8 mouse cellular contexts compared by ENCODE assay signal in the genomic region with DNA sequence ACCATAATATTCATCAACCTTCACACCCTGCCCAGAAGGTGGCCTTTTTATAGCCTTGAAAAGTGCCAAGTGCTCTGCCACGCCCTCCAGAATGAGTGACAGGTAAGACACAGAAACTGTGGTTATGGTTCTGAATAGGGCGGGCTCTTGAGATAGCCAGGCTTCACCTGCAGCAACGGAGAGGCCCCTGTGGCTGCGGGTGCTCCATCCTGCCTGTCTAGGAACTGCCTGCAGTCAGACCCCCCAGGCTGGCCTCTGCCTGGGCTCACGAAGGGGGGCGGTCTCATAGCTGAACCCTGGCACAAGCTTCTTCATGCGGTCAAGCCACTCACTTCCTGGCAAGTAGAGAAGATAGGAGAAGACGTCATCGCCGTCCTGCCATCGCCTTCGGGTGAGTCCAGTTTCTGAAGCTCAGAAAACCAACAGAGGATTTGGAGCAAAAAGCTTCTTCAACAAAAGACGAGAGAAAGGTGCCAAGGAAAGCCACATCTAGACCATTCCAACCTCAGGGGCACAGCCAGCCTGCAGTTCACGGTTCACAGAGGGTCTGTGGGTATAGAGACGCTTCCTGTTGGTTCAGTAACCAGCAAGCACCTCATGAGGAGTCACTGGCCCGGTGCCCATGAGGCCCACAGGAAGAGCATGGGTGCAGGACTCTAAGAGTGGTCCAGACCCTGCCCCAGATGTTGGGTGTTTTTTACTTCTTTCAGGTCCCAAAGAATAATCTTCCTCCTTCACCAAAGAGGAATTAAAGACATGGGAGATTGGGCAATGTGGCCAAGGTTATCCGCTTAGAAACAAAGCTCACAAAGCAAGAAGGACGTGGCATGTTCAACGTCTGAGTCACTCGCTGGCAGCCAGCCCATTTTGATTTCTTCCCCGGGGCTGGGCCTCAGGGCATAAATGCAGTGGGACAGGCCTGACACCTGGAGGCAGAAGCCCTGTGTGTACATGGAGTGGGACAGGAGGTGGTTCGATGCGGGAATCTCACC. TPM values are rescaled to one million over a fixed set of nuclear protein-coding genes. Genes with fewer than 3 reads are reported as not detected.
DNase-seq lines count a peak whose midpoint lies in the region; ATAC-seq and TF ChIP-seq lines count a peak whose summit lies in the region.

No protein-coding gene starts in this region.

- peak; percentile 85 to 88 for DNase-seq in CD8-positive naive resting alpha-beta T cell, adult 2 months (ENCODE audit: low read depth in 2 of 2, low spot score in 2 of 2)
- peak; percentile 72 for DNase-seq in ZHBTc4 (ENCODE audit: low read depth, low spot score)
- DNase-seq in embryonic facial prominence, embryonic 10.5 days (ENCODE audit: low spot score) = peak; percentile 33
- DNase-seq in heart, postnatal 0 days (ENCODE audit: low spot score) = peak; percentile 88
- DNase-seq in layer of hippocampus, postnatal 14 days (ENCODE audit: low spot score in 2 of 2) = peak; percentile 53 to 62
- peak; percentile 96 for DNase-seq in lung, postnatal 25 days (ENCODE audit: low spot score)
- DNase-seq in spleen, postnatal 14 days (ENCODE audit: low spot score in 2 of 2) = peak; percentile 67 to 80

- 87% methylated on average over 23 of the region's 23 CpGs for WGBS in embryonic facial prominence, embryonic 10.5 days
- WGBS in heart, postnatal 0 days = 35% methylated on average over 23 of the region's 23 CpGs
- 84% methylated on average over 23 of the region's 23 CpGs for WGBS in midbrain, embryonic 15.5 days

- H3K4me2 ChIP-seq in heart, postnatal 0 days (ENCODE audit: low read depth, low read length) = peak overlapping the region; percentile 14; the same call in 1 of the 2 replicates
- no peak overlapping the region for H3K4me2 ChIP-seq in midbrain, embryonic 15.5 days

- no peak overlapping the region for H3K4me3 ChIP-seq in embryonic facial prominence, embryonic 10.5 days
- no peak overlapping the region for H3K4me3 ChIP-seq in heart, postnatal 0 days (ENCODE audit: low read depth, low read length)
- no peak overlapping the region for H3K4me3 ChIP-seq in midbrain, embryonic 15.5 days

- H3K27me3 ChIP-seq in embryonic facial prominence, embryonic 10.5 days (replicated peaks; ENCODE audit: low read depth, poor library complexity, severe bottlenecking) = no peaks in the 10 kb centered on the region
- H3K27me3 ChIP-seq in heart, postnatal 0 days (ENCODE audit: control insufficient read depth, insufficient read depth, low read length) = no peaks in the 10 kb centered on the region
- no peaks in the 10 kb centered on the region for H3K27me3 ChIP-seq in midbrain, embryonic 15.5 days (replicated peaks)

- H3K4me1 ChIP-seq in embryonic facial prominence, embryonic 10.5 days = peaks cover 29% of the 10 kb centered on the region
- H3K4me1 ChIP-seq in heart, postnatal 0 days (ENCODE audit: control insufficient read depth, insufficient read depth) = peaks cover 38% of the 10 kb centered on the region
- 0 out of 2 replicates have a peak, but pooled peaks cover 2% of the 10 kb centered on the region for H3K4me1 ChIP-seq in midbrain, embryonic 15.5 days

- H3K36me3 ChIP-seq in embryonic facial prominence, embryonic 10.5 days (replicated peaks) = no peaks in the 10 kb centered on the region
- H3K36me3 ChIP-seq in heart, postnatal 0 days (replicated peaks; ENCODE audit: control insufficient read depth, insufficient read depth, low read length) = no peaks in the 10 kb centered on the region
- no peaks in the 10 kb centered on the region for H3K36me3 ChIP-seq in midbrain, embryonic 15.5 days (replicated peaks)

- TF ChIP-seq CTCF in heart, postnatal 0 days (IDR thresholded peaks at IDR 0.05; ENCODE audit: low read depth) = peak; percentile 96

- no peak overlapping the region for H3K9ac ChIP-seq in heart, postnatal 0 days (replicated peaks; ENCODE audit: low read depth, low read length)
- H3K9ac ChIP-seq in midbrain, embryonic 15.5 days = no peak overlapping the region

- no peak for TF ChIP-seq EP300 in heart, postnatal 0 days (IDR thresholded peaks at IDR 0.05; ENCODE audit: low read depth)

- peak; percentile 84 for ATAC-seq in heart, postnatal 0 days (ENCODE audit: insufficient read depth, low read depth)
- ATAC-seq in midbrain, embryonic 15.5 days (replicated peaks) = no peak

- H3K9me3 ChIP-seq in embryonic facial prominence, embryonic 10.5 days = no peaks in the 10 kb centered on the region
- H3K9me3 ChIP-seq in heart, postnatal 0 days (replicated peaks; ENCODE audit: control insufficient read depth, low read length) = no peaks in the 10 kb centered on the region
- no peaks in the 10 kb centered on the region for H3K9me3 ChIP-seq in midbrain, embryonic 15.5 days

- H3K27ac ChIP-seq in embryonic facial prominence, embryonic 10.5 days (replicated peaks) = no peak overlapping the region; the same call in 1 of the 2 replicates
- peak overlapping the region; percentile 71 for H3K27ac ChIP-seq in heart, postnatal 0 days (ENCODE audit: low read depth)
- no peak overlapping the region for H3K27ac ChIP-seq in midbrain, embryonic 15.5 days

RNA-seq across cellular contexts. Expression of gene Tmigd3, which starts 24.2 kb away (rescaled TPM):
- polyA plus RNA-seq in embryonic facial prominence, embryonic 10.5 days (2016; fragmentation: Nextera tagmentation; extraction: Ambion mirVana) = 0.15 TPM in 1 of 2 replicates, not detected in the other
- total RNA-seq in heart, postnatal 0 days (2014; rRNA removed; ENCODE audit: low replicate concordance) = not detected in 2 replicates
- polyA plus RNA-seq in heart, postnatal 0 days (2015; fragmentation: Nextera tagmentation; extraction: Ambion mirVana) = 0.33 and 0.44 TPM in 2 replicates
- under 1 TPM in 1 of 2 experiments, not detected in 1; 0.69 TPM for total RNA-seq in layer of hippocampus, postnatal 14 days (2021)
- 0.18 TPM in 1 of 2 replicates, not detected in the other for polyA plus RNA-seq in midbrain, embryonic 15.5 days (2015; fragmentation: Nextera tagmentation; extraction: Ambion mirVana)

RNA-seq across cellular contexts. Expression of gene Adora3, which starts 24.2 kb away (rescaled TPM):
- not detected in 2 replicates for polyA plus RNA-seq in embryonic facial prominence, embryonic 10.5 days (2016; fragmentation: Nextera tagmentation; extraction: Ambion mirVana)
- total RNA-seq in heart, postnatal 0 days (2014; rRNA removed; ENCODE audit: low replicate concordance) = not detected in 2 replicates
- polyA plus RNA-seq in heart, postnatal 0 days (2015; fragmentation: Nextera tagmentation; extraction: Ambion mirVana) = 0.14 and 0.21 TPM in 2 replicates
- under 1 TPM; 0.62 to 0.95 TPM for total RNA-seq in layer of hippocampus, postnatal 14 days (2021)
- 0.14 and 0.17 TPM in 2 replicates for polyA plus RNA-seq in midbrain, embryonic 15.5 days (2015; fragmentation: Nextera tagmentation; extraction: Ambion mirVana)

RNA-seq across cellular contexts. Expression of gene I830077J02Rik, which starts 37.6 kb away (rescaled TPM):
- polyA plus RNA-seq in embryonic facial prominence, embryonic 10.5 days (2016; fragmentation: Nextera tagmentation; extraction: Ambion mirVana) = 0.34 and 0.61 TPM in 2 replicates
- total RNA-seq in heart, postnatal 0 days (2014; rRNA removed; ENCODE audit: low replicate concordance) = 0.04 TPM in 1 of 2 replicates, not detected in the other
- polyA plus RNA-seq in heart, postnatal 0 days (2015; fragmentation: Nextera tagmentation; extraction: Ambion mirVana) = 0.82 and 0.88 TPM in 2 replicates
- total RNA-seq in layer of hippocampus, postnatal 14 days (2021) = under 1 TPM; 0.55 to 0.86 TPM
- 0.34 and 0.38 TPM in 2 replicates for polyA plus RNA-seq in midbrain, embryonic 15.5 days (2015; fragmentation: Nextera tagmentation; extraction: Ambion mirVana)

Comparison
In these comparisons a context has a peak if more than half of its experiments do, and no peak if none do; other contexts are left out.
1. DNase-seq: peak in every context shown above with its lines; median percentile 96 in lung, postnatal 25 days; 88 in heart, postnatal 0 days; 86 in CD8-positive naive resting alpha-beta T cell, adult 2 months; 74 in spleen, postnatal 14 days; 72 in ZHBTc4; 58 in layer of hippocampus, postnatal 14 days; 33 in embryonic facial prominence, embryonic 10.5 days.